Mouse (Mus musculus): ENCODE data around the gene Serpina6. TPM values are rescaled to one million over a fixed set of nuclear protein-coding genes. Genes with fewer than 3 reads are reported as not detected.

Serpina6 gene
- polyA plus RNA-seq, 1 experiment from 2014 or later, result 0.79 TPM

DNA sequence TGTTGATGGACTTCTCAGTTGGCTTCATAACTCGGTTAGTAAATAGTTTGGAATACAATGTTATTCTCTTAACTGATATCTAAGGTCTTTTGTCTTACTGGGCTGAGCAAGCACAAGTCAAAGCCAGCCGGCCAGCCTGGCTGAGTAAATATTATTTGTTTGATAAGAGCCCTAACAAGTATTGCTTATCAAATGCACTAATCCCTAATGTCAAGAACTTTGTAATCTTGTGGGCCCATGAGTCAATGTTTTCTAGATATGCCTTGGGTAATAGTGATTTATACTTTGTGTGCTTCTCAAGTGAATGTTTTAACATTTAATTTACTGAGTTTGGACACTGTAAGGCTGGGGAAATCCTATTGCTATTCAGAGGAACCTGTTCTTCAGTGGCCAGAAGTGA is 58.6 kb downstream of the Serpina6 start:
- Histone ChIP-seq H3K4me2 (ENCODE audit: low read depth, low read length) (no peak overlapping the region), H3K4me1 (ENCODE audit: control insufficient read depth, insufficient read depth, low read length) (no peaks in the 10 kb centered on the region), H3K9ac (replicated peaks; ENCODE audit: low read depth, low read length) (no peak overlapping the region), H3K27me3 (ENCODE audit: control insufficient read depth, insufficient read depth, low read length) (no peaks in the 10 kb centered on the region), H3K4me3 (ENCODE audit: low read depth, low read length) (no peak overlapping the region), H3K27ac (ENCODE audit: low read depth, low read length) (no peak overlapping the region), H3K9me3 (ENCODE audit: control insufficient read depth, low read length) (no peaks in the 10 kb centered on the region), H3K36me3 (ENCODE audit: control insufficient read depth, insufficient read depth, low read length) (no peaks in the 10 kb centered on the region)
- no peak for ATAC-seq (ENCODE audit: low read depth)
- 85% methylated on average over 2 of the region's 2 CpGs for WGBS

Other genes with a start within 250 kb of the Serpina6 start
- 1.7 and 1.8 TPM in 2 replicates for gene 9330161L09Rik, start 249.4 kb downstream of the Serpina6 start, polyA plus RNA-seq (2014; fragmentation: Nextera tagmentation; extraction: Ambion mirVana)
- gene Ddx24, start 231.4 kb downstream of the Serpina6 start, polyA plus RNA-seq (2014; fragmentation: Nextera tagmentation; extraction: Ambion mirVana), result 152 and 160 TPM in 2 replicates
- gene Ifi27, start 223.0 kb downstream of the Serpina6 start, polyA plus RNA-seq (2014; fragmentation: Nextera tagmentation; extraction: Ambion mirVana), result 3.6 and 10.9 TPM in 2 replicates
- gene Ifi27l2a, start 213.5 kb downstream of the Serpina6 start, polyA plus RNA-seq (2014; fragmentation: Nextera tagmentation; extraction: Ambion mirVana), result 4.9 TPM in 1 of 2 replicates, not detected in the other
- not detected in 2 replicates for gene Ifi27l2b, start 200.0 kb downstream of the Serpina6 start, polyA plus RNA-seq (2014; fragmentation: Nextera tagmentation; extraction: Ambion mirVana)
- 3.8 and 4.3 TPM in 2 replicates for gene Ppp4r4, start 124.9 kb downstream of the Serpina6 start, polyA plus RNA-seq (2014; fragmentation: Nextera tagmentation; extraction: Ambion mirVana)
- gene Serpina10, start 25.8 kb downstream of the Serpina6 start, polyA plus RNA-seq (2014; fragmentation: Nextera tagmentation; extraction: Ambion mirVana), result 0.18 TPM in 1 of 2 replicates, not detected in the other
- gene Serpina16, start 18.9 kb upstream of the Serpina6 start, polyA plus RNA-seq (2014; fragmentation: Nextera tagmentation; extraction: Ambion mirVana), result not detected in 2 replicates
- gene Serpina1f, start 38.3 kb upstream of the Serpina6 start, polyA plus RNA-seq (2014; fragmentation: Nextera tagmentation; extraction: Ambion mirVana), result not detected in 2 replicates
- not detected in 2 replicates for gene Serpina1d, start 116.4 kb upstream of the Serpina6 start, polyA plus RNA-seq (2014; fragmentation: Nextera tagmentation; extraction: Ambion mirVana)
- 0.50 and 0.67 TPM in 2 replicates for gene Serpina1b, start 173.2 kb upstream of the Serpina6 start, polyA plus RNA-seq (2014; fragmentation: Nextera tagmentation; extraction: Ambion mirVana)
- 0.21 and 0.42 TPM in 2 replicates for gene Serpina1a, start 206.3 kb upstream of the Serpina6 start, polyA plus RNA-seq (2014; fragmentation: Nextera tagmentation; extraction: Ambion mirVana)
- gene Serpina1c, start 247.7 kb upstream of the Serpina6 start, polyA plus RNA-seq (2014; fragmentation: Nextera tagmentation; extraction: Ambion mirVana), result 0.28 TPM in 1 of 2 replicates, not detected in the other

All from neural tube, embryonic 14.5 days (tissue).